Mouse (Mus musculus): ENCODE results near the gene Gm44965. TPM values are rescaled to one million over a fixed set of nuclear protein-coding genes. Genes with fewer than 3 reads are reported as not detected.
"Not testable (repeated sequence)": the region's sequence is repeated elsewhere in the genome, so short reads cannot be mapped to it uniquely, and the experiment has no call there.

Gene Gm44965
- polyA plus RNA-seq, 1 experiment from 2014 or later = not detected

- Histone ChIP-seq H3K4me2 (peak within 1 kb of the TSS; percentile 90), H3K27ac (replicated peaks) (peak within 1 kb of the TSS; percentile 80), H3K27me3 (no peaks in the 10 kb centered on the region), H3K9ac (peak within 1 kb of the TSS; percentile 65), H3K9me3 (replicated peaks) (no peaks in the 10 kb centered on the region), H3K4me3 (replicated peaks) (peak within 1 kb of the TSS; percentile 70), H3K36me3 (replicated peaks) (peaks cover 16% of the 10 kb centered on the region), H3K4me1 (replicated peaks) (peaks cover 33% of the 10 kb centered on the region)
- WGBS (ENCODE audit: insufficient replicate concordance) = 5% methylated on average over 42 of the region's 42 CpGs
- ATAC-seq (ENCODE audit: insufficient read depth) = peak; percentile 98
Observed at GRCm38 (mm10) chr6:48601271-48602079, 7.7 kb downstream of the Gm44965 start, which contains the start of gene Zfp775. Gene Zfp775, plus strand, starts transcription at chr6:48602063.

GRCm38 (mm10) chr6:48602080-48602741, 8.5 kb downstream of the Gm44965 start:
- 1% methylated on average over 28 of the region's 28 CpGs for WGBS (ENCODE audit: insufficient replicate concordance)
- H3K4me2 ChIP-seq = peak overlapping the region; percentile 90
- peak; percentile 66 for ATAC-seq (ENCODE audit: insufficient read depth)
- peak overlapping the region; percentile 80 for H3K27ac ChIP-seq (replicated peaks)
- H3K9me3 ChIP-seq (replicated peaks) = no peaks in the 10 kb centered on the region
- peak overlapping the region; percentile 65 for H3K9ac ChIP-seq
- peaks cover 33% of the 10 kb centered on the region for H3K4me1 ChIP-seq (replicated peaks)
- H3K27me3 ChIP-seq = no peaks in the 10 kb centered on the region
- peak overlapping the region; percentile 70 for H3K4me3 ChIP-seq (replicated peaks)
- peaks cover 9% of the 10 kb centered on the region for H3K36me3 ChIP-seq (replicated peaks)

- WGBS (ENCODE audit: insufficient replicate concordance) = 60% methylated on average over 2 of the region's 2 CpGs
- no peak for ATAC-seq (ENCODE audit: insufficient read depth)
- H3K9me3 ChIP-seq (replicated peaks) = no peaks in the 10 kb centered on the region
Observed at GRCm38 (mm10) chr6:48608124-48608523, 14.4 kb downstream of the Gm44965 start.

GRCm38 (mm10) chr6:48609512-48609911, 15.8 kb downstream of the Gm44965 start:
- peak; percentile 22 for ATAC-seq (ENCODE audit: insufficient read depth)
- Histone ChIP-seq H3K27ac (replicated peaks) (no peak overlapping the region), H3K9me3 (replicated peaks) (no peaks in the 10 kb centered on the region), H3K27me3 (no peaks in the 10 kb centered on the region), H3K4me3 (replicated peaks) (no peak overlapping the region), H3K4me1 (replicated peaks) (peaks cover 3% of the 10 kb centered on the region; the same call in 1 of the 2 replicates), H3K36me3 (replicated peaks) (no peaks in the 10 kb centered on the region), H3K9ac (no peak overlapping the region), H3K4me2 (no peak overlapping the region)
- WGBS (ENCODE audit: insufficient replicate concordance) = 31% methylated on average over 6 of the region's 7 CpGs

More at GRCm38 (mm10) chr6:48608124-48608523, 14.4 kb downstream of the Gm44965 start:
- Histone ChIP-seq H3K9ac (no peak overlapping the region), H3K27me3 (no peaks in the 10 kb centered on the region), H3K4me3 (replicated peaks) (no peak overlapping the region), H3K27ac (replicated peaks) (no peak overlapping the region), H3K4me2 (no peak overlapping the region), H3K36me3 (replicated peaks) (no peaks in the 10 kb centered on the region), H3K4me1 (replicated peaks) (peaks cover 3% of the 10 kb centered on the region; the same call in 1 of the 2 replicates)

- H3K9ac ChIP-seq = no peak overlapping the region
- H3K36me3 ChIP-seq (replicated peaks) = no peaks in the 10 kb centered on the region
- no peaks in the 10 kb centered on the region for H3K27me3 ChIP-seq
- H3K4me1 ChIP-seq (replicated peaks) = peaks cover 3% of the 10 kb centered on the region; the same call in 1 of the 2 replicates
- 57% methylated on average over 3 of the region's 3 CpGs for WGBS (ENCODE audit: insufficient replicate concordance)
- no peaks in the 10 kb centered on the region for H3K9me3 ChIP-seq (replicated peaks)
- no peak for ATAC-seq (ENCODE audit: insufficient read depth)
- H3K27ac ChIP-seq (replicated peaks) = no peak overlapping the region
- no peak overlapping the region for H3K4me3 ChIP-seq (replicated peaks)
- no peak overlapping the region for H3K4me2 ChIP-seq
Observed at GRCm38 (mm10) chr6:48610657-48611056, 16.9 kb downstream of the Gm44965 start.

- H3K9me3 ChIP-seq (replicated peaks) = no peaks in the 10 kb centered on the region
- ATAC-seq (ENCODE audit: insufficient read depth) = no peak
- H3K4me3 ChIP-seq (replicated peaks) = no peak overlapping the region
- H3K4me1 ChIP-seq (replicated peaks) = peaks cover 3% of the 10 kb centered on the region; the same call in 1 of the 2 replicates
- no peaks in the 10 kb centered on the region for H3K36me3 ChIP-seq (replicated peaks)
- no peak overlapping the region for H3K4me2 ChIP-seq
- H3K27me3 ChIP-seq = no peaks in the 10 kb centered on the region
- H3K9ac ChIP-seq = no peak overlapping the region
- no peak overlapping the region for H3K27ac ChIP-seq (replicated peaks)
- WGBS (ENCODE audit: insufficient replicate concordance) = 65% methylated on average over 4 of the region's 4 CpGs
Observed at GRCm38 (mm10) chr6:48613464-48613863, 19.7 kb downstream of the Gm44965 start.

- H3K4me2 ChIP-seq = no peak overlapping the region
- no peaks in the 10 kb centered on the region for H3K9me3 ChIP-seq (replicated peaks)
- no peak overlapping the region for H3K9ac ChIP-seq
- H3K27me3 ChIP-seq = no peaks in the 10 kb centered on the region
- no peak overlapping the region for H3K4me3 ChIP-seq (replicated peaks)
- peaks cover 6% of the 10 kb centered on the region for H3K36me3 ChIP-seq (replicated peaks)
- ATAC-seq (ENCODE audit: insufficient read depth) = peak; percentile 22; the same call in 1 of the 2 replicates
- no peak overlapping the region for H3K27ac ChIP-seq (replicated peaks)
- no peaks in the 10 kb centered on the region for H3K4me1 ChIP-seq (replicated peaks)
- WGBS (ENCODE audit: insufficient replicate concordance) = 66% methylated on average over 5 of the region's 5 CpGs
Observed at GRCm38 (mm10) chr6:48614756-48615155, 21.0 kb downstream of the Gm44965 start.

- Histone ChIP-seq H3K36me3 (replicated peaks) (peaks cover 16% of the 10 kb centered on the region), H3K27me3 (0 out of 2 replicates have a peak, but pooled peaks cover under 1% of the 10 kb centered on the region), H3K4me3 (replicated peaks) (no peak overlapping the region), H3K4me2 (no peak overlapping the region), H3K9ac (no peak overlapping the region), H3K27ac (replicated peaks) (no peak overlapping the region), H3K9me3 (replicated peaks) (no peaks in the 10 kb centered on the region), H3K4me1 (replicated peaks) (no peaks in the 10 kb centered on the region)
- 89% methylated on average over 30 of the region's 30 CpGs for WGBS (ENCODE audit: insufficient replicate concordance)
- no peak for ATAC-seq (ENCODE audit: insufficient read depth)
Observed at GRCm38 (mm10) chr6:48620031-48620430, 26.3 kb downstream of the Gm44965 start.

GRCm38 (mm10) chr6:48622186-48622843, 28.6 kb downstream of the Gm44965 start:
- 70% methylated on average over 8 of the region's 8 CpGs for WGBS (ENCODE audit: insufficient replicate concordance)
- not testable (repeated sequence) for H3K4me2 ChIP-seq; H3K27ac ChIP-seq (replicated peaks)

GRCm38 (mm10) chr6:48623460-48623859, 29.7 kb downstream of the Gm44965 start:
- Histone ChIP-seq H3K9me3 (replicated peaks) (no peaks in the 10 kb centered on the region), H3K27me3 (peaks cover 32% of the 10 kb centered on the region), H3K27ac (replicated peaks) (no peak overlapping the region), H3K4me2 (no peak overlapping the region), H3K4me3 (replicated peaks) (no peak overlapping the region), H3K9ac (no peak overlapping the region), H3K36me3 (replicated peaks) (peaks cover 16% of the 10 kb centered on the region), H3K4me1 (replicated peaks) (peaks cover 8% of the 10 kb centered on the region; the same call in 1 of the 2 replicates)
- ATAC-seq (ENCODE audit: insufficient read depth) = no peak
- WGBS (ENCODE audit: insufficient replicate concordance) = 58% methylated on average over 1 of the region's 1 CpGs

More at GRCm38 (mm10) chr6:48622186-48622843, 28.6 kb downstream of the Gm44965 start:
- H3K4me1 ChIP-seq (replicated peaks); H3K9ac ChIP-seq; H3K9me3 ChIP-seq (replicated peaks); H3K4me3 ChIP-seq (replicated peaks); ATAC-seq (ENCODE audit: insufficient read depth): not testable (repeated sequence)
- Histone ChIP-seq H3K36me3 (replicated peaks) (peaks cover 16% of the 10 kb centered on the region), H3K27me3 (peaks cover 21% of the 10 kb centered on the region)

GRCm38 (mm10) chr6:48626464-48626863, 32.7 kb downstream of the Gm44965 start, which contains the start of gene AI854703:
Gene AI854703, plus strand, starts transcription at chr6:48626764.
- 45% methylated on average over 8 of the region's 8 CpGs for WGBS (ENCODE audit: insufficient replicate concordance)
- H3K36me3 ChIP-seq (replicated peaks) = no peaks in the 10 kb centered on the region
- peaks cover 50% of the 10 kb centered on the region for H3K27me3 ChIP-seq
- H3K9me3 ChIP-seq (replicated peaks) = no peaks in the 10 kb centered on the region
- H3K9ac ChIP-seq = no peak within 1 kb of the TSS
- peaks cover 19% of the 10 kb centered on the region for H3K4me1 ChIP-seq (replicated peaks)
- H3K4me3 ChIP-seq (replicated peaks) = peak within 1 kb of the TSS; percentile 42
- ATAC-seq (ENCODE audit: insufficient read depth) = no peak
- H3K27ac ChIP-seq (replicated peaks) = no peak within 1 kb of the TSS
- H3K4me2 ChIP-seq = peak within 1 kb of the TSS; percentile 69

Data from liver, embryonic 15.5 days (tissue).